Mouse (Mus musculus) ES-E14 (cell line): ENCODE results near the gene Syt3. TPM values are rescaled to one million over a fixed set of nuclear protein-coding genes. Genes with fewer than 3 reads are reported as not detected.

Source experiments
- DNase-seq: peaks from one replicate; pipeline ENCODE4 v3.0.0-alpha.2; 2013; ENCODE audit warnings: low read depth, low spot score
- H3K27ac ChIP-seq: 2 replicates; pipeline ENCODE4 v1.5.1; 2012; ENCODE audit warnings: low read depth, mild to moderate bottlenecking, low read length, moderate library complexity, mixed read lengths; ENCODE audit not compliant: poor library complexity, insufficient read depth, severe bottlenecking
- H3K36me3 ChIP-seq: 2 replicates; pipeline ENCODE4 v1.6.1; 2012; ENCODE audit warnings: mild to moderate bottlenecking, low read length, moderate library complexity, mixed read lengths; ENCODE audit not compliant: control insufficient read depth, poor library complexity, insufficient read depth, severe bottlenecking
- H3K4me1 ChIP-seq, 2 experiments: fragments of 150-350 bp in 1 of 2; sonication (generic) in 1 of 2; 2 replicates each; pipeline ENCODE4 v1.6.1; 2012; ENCODE audit warnings: low read length in 2 of 2, mild to moderate bottlenecking in 1 of 2, mixed read lengths in 1 of 2; ENCODE audit not compliant: control insufficient read depth in 2 of 2, insufficient read depth in 2 of 2, poor library complexity in 1 of 2
- H3K4me3 ChIP-seq, 2 experiments: fragments of 150-350 bp in 1 of 2; sonication (generic) in 1 of 2; 2 replicates each; pipeline ENCODE4 v1.5.1; 2012; ENCODE audit warnings: low read length in 2 of 2, low read depth in 1 of 2, mild to moderate bottlenecking in 1 of 2, mixed read lengths in 1 of 2; ENCODE audit not compliant: insufficient read depth in 1 of 2, poor library complexity in 1 of 2, severe bottlenecking in 1 of 2
- H3K9ac ChIP-seq: 2 replicates; pipeline ENCODE4 v1.6.1; 2012; ENCODE audit warnings: low read depth, mild to moderate bottlenecking, low read length, mixed read lengths; ENCODE audit not compliant: poor library complexity, insufficient read depth, severe bottlenecking
- H3K9me3 ChIP-seq: fragments of 150-350 bp; sonication (generic); 2 replicates; pipeline ENCODE4 v1.6.1; 2012; ENCODE audit warnings: low read depth, mild to moderate bottlenecking, low read length; ENCODE audit not compliant: control insufficient read depth, insufficient read depth
- CHD2 ChIP-seq: IDR thresholded peaks from 2 replicates; pipeline ENCODE4 v1.6.1; 2014; ENCODE audit warnings: mild to moderate bottlenecking, low read depth, low read length, inconsistent platforms
- HCFC1 ChIP-seq: IDR thresholded peaks from 2 replicates; pipeline ENCODE4 v1.6.1; 2012; ENCODE audit warnings: low read length, inconsistent platforms, borderline replicate concordance; ENCODE audit not compliant: insufficient read depth
- MAFK ChIP-seq: IDR thresholded peaks from 2 replicates; pipeline ENCODE4 v1.6.1; 2014; ENCODE audit warnings: mild to moderate bottlenecking, low read depth, low read length, inconsistent platforms; ENCODE audit not compliant: insufficient read depth
- ZC3H11A ChIP-seq: IDR thresholded peaks from 2 replicates; pipeline ENCODE4 v1.6.1; 2012; ENCODE audit warnings: low read depth, mild to moderate bottlenecking, inconsistent platforms, low read length, borderline replicate concordance
- ZNF384 ChIP-seq: IDR thresholded peaks from 2 replicates; pipeline ENCODE4 v1.6.1; 2012; ENCODE audit warnings: low read depth, low read length, inconsistent platforms
- in situ Hi-C, 2 experiments: fragments of 600-800 bp; cut with MboI; formaldehyde crosslinking; loops; one replicate each; pipeline ENCODE4 v1.15.1; 2025; ENCODE audit warnings: low sequenced_read_pairs in 2 of 2, inconsistent platforms in 1 of 2; ENCODE audit not compliant: unreplicated experiment in 2 of 2
- total RNA-seq: library from RNA; depleted of rRNA; stranded (reverse); fragments of 300-350 nt; gene quantifications from 2 replicates; pipeline ENCODE4 v1.2.3, GENCODE M21; 2012

Gene Syt3
- total RNA-seq, 1 experiment, result 5.8 TPM

DNA sequence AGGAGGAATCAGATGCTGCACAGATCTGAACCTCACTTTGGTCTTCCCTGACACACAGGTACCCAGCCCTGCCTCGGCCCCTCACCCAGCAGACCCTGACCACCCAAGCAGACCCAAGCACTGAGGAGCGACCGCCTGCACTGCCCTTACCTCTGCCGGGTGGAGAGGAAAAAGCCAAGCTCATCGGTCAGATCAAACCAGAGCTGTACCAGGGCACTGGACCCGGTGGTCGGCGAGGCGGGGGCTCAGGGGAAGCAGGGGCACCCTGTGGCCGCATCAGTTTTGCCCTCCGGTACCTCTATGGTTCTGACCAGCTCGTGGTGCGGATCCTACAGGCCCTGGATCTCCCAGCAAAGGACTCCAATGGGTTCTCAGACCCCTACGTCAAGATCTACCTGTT lies 8.4 kb downstream of the Syt3 start:
- H3K4me3 ChIP-seq, result no peak overlapping the region
- TF ChIP-seq MAFK (no peak), ZNF384 (no peak), CHD2 (no peak), ZC3H11A (no peak), HCFC1 (no peak)
- H3K4me1 ChIP-seq, result peaks cover 0 to 6% of the 10 kb centered on the region in 2 experiments; a peak in 1 of 4 replicates
- in situ Hi-C loops, result no loop called here
- DNase-seq, result no peak
- H3K9me3 ChIP-seq, result no peaks in the 10 kb centered on the region
- H3K36me3 ChIP-seq, result no peaks in the 10 kb centered on the region
- H3K9ac ChIP-seq, result no peak overlapping the region
- no peak overlapping the region for H3K27ac ChIP-seq

DNA sequence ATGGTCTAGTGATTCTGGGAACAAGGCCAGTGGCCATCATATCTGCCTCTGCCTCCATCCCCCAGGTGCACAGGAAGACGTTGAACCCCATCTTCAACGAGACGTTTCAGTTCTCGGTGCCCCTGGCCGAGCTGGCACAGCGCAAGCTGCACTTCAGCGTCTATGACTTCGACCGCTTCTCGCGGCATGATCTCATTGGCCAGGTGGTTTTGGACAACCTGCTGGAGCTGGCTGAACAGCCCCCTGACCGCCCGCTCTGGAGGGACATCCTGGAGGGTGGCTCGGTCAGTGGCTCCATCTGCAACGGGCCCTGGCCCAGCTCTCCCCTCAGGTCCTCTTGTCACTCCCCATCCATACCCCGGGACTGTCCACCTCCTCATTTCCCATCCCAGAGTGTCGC lies 9.4 kb downstream of the Syt3 start:
- H3K4me3 ChIP-seq, result no peak overlapping the region
- H3K9me3 ChIP-seq, result no peaks in the 10 kb centered on the region
- H3K36me3 ChIP-seq, result no peaks in the 10 kb centered on the region
- TF ChIP-seq CHD2, result no peak
- H3K9ac ChIP-seq, result no peak overlapping the region
- in situ Hi-C loops, result no loop called here
- H3K4me1 ChIP-seq, result peaks cover 0 to 6% of the 10 kb centered on the region in 2 experiments; a peak in 1 of 4 replicates
- DNase-seq, result no peak
- H3K27ac ChIP-seq, result no peak overlapping the region

DNA sequence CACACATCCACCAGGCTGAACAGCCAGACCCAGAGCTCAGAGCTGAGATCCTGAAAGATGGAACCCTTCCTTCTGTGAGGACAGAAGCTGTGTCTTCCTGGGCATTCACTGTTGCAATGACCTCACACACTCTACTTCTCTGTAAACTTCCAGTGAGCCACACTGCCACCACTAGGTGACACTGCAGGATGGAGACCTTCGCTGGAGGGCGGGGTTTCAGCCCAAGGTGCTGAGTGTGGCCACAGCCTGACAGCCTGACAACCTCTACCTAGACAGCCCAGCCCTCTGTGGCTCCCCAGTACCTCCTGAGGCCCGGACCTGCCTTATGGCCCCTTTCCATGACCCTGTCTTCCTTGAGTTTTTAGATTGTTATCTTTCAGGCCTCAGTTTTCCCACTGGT lies 14.7 kb downstream of the Syt3 start:
- in situ Hi-C loops, result no loop called here
- TF ChIP-seq ZC3H11A, result 0 out of 2 replicates have a peak, but pooled peaks have one; percentile 42
- no peak for TF ChIP-seq HCFC1
- H3K9me3 ChIP-seq, result no peaks in the 10 kb centered on the region
- H3K4me3 ChIP-seq, result no peak overlapping the region
- no peaks in the 10 kb centered on the region for H3K36me3 ChIP-seq
- H3K9ac ChIP-seq, result no peak overlapping the region
- peak; percentile 88 for DNase-seq
- peaks cover 0 to 10% of the 10 kb centered on the region in 2 experiments; a peak in 2 of 4 replicates for H3K4me1 ChIP-seq
- H3K27ac ChIP-seq, result no peak overlapping the region

DNA sequence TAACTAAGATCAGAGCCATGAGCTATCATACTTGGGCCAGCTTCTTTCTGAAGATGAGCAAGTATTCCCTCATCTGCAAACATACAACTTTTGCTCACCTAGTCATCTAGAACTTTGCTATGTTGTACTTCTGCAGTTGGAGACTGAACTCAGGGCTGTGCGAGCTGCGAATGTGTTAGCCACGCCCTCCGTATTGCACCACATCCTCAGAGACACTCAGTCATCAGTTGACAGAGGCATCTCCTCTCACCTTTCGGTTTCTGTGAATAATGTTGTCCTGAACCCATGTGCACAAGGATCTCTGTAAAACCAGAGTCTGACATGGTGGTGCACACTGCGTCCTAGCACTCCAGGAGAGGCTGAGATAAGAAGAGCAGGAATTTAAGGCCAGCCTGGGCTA lies 17.8 kb downstream of the Syt3 start:
- H3K27ac ChIP-seq, result no peak overlapping the region
- no peaks in the 10 kb centered on the region for H3K9me3 ChIP-seq
- in situ Hi-C loops, result no loop called here
- H3K36me3 ChIP-seq, result no peaks in the 10 kb centered on the region
- no peak overlapping the region for H3K4me3 ChIP-seq
- peaks cover 0 to 10% of the 10 kb centered on the region in 2 experiments; a peak in 2 of 4 replicates for H3K4me1 ChIP-seq
- DNase-seq, result no peak
- no peak overlapping the region for H3K9ac ChIP-seq
- no peak for TF ChIP-seq MAFK
- TF ChIP-seq ZNF384, result no peak
- no peak for TF ChIP-seq ZC3H11A
- TF ChIP-seq CHD2, result no peak
- no peak for TF ChIP-seq HCFC1

GRCm38 (mm10) chr7:44405346-44406014 lies 21.6 kb downstream of the Syt3 start:
- Histone ChIP-seq H3K27ac (peak overlapping the region; percentile 59; the same call in 1 of the 2 replicates), H3K9me3 (no peaks in the 10 kb centered on the region), H3K36me3 (no peaks in the 10 kb centered on the region), H3K4me1 (peaks cover 0 to 2% of the 10 kb centered on the region in 2 experiments; a peak in 1 of 4 replicates), H3K4me3 (peak overlapping the region; percentile 26 to 29; a peak in 3 of 4 replicates), H3K9ac (peak overlapping the region; percentile 57; the same call in 1 of the 2 replicates)
- in situ Hi-C loops, result no loop called here
- peak; percentile 100 for DNase-seq
- peak; percentile 97 for TF ChIP-seq CHD2
- TF ChIP-seq ZC3H11A, result no peak
